Mouse (Mus musculus): ENCODE results near the gene Kat8. TPM values are rescaled to one million over a fixed set of nuclear protein-coding genes. Genes with fewer than 3 reads are reported as not detected.
"Not testable (repeated sequence)": the region's sequence is repeated elsewhere in the genome, so short reads cannot be mapped to it uniquely, and the experiment has no call there.

Kat8 gene
- total RNA-seq, 4 experiments from 2014 or later = 29.0 to 33.4 (median 31.1) TPM

- DNase-seq = no peak
Measured at GRCm38 (mm10) chr7:127932273-127933031, 20.1 kb downstream of the Kat8 start.

- DNase-seq = no peak
Measured at GRCm38 (mm10) chr7:127934075-127934474, 21.8 kb downstream of the Kat8 start.

- peak; percentile 94 for DNase-seq
Measured at GRCm38 (mm10) chr7:127935028-127935722, 22.9 kb downstream of the Kat8 start.

- peak; percentile 39 for DNase-seq
Measured at GRCm38 (mm10) chr7:127935748-127936159, 23.4 kb downstream of the Kat8 start.

GRCm38 (mm10) chr7:127936216-127936884, 24.0 kb downstream of the Kat8 start:
- DNase-seq = no peak

GRCm38 (mm10) chr7:127942097-127942496, 29.8 kb downstream of the Kat8 start:
- not testable (repeated sequence) for DNase-seq

GRCm38 (mm10) chr7:127944614-127945013, 32.3 kb downstream of the Kat8 start:
- DNase-seq = no peak

- no peak for DNase-seq
Measured at GRCm38 (mm10) chr7:127946470-127947023, 34.2 kb downstream of the Kat8 start, which contains the start of gene Prss36. Gene Prss36, minus strand, starts transcription at chr7:127946725.

- no peak for DNase-seq
Measured at GRCm38 (mm10) chr7:127952864-127953581, 40.7 kb downstream of the Kat8 start.

GRCm38 (mm10) chr7:127959364-127959763, 47.0 kb downstream of the Kat8 start:
- no peak for DNase-seq

- DNase-seq = peak; percentile 13
Measured at GRCm38 (mm10) chr7:127966371-127966918, 54.1 kb downstream of the Kat8 start.

- peak; percentile 90 for DNase-seq
Measured at GRCm38 (mm10) chr7:127967004-127967921, 54.9 kb downstream of the Kat8 start, which contains the start of gene Fus. Gene Fus, plus strand, starts transcription at chr7:127967457.

- DNase-seq = peak; percentile 73
Measured at GRCm38 (mm10) chr7:127967922-127968828, 55.9 kb downstream of the Kat8 start.

GRCm38 (mm10) chr7:127974413-127974930, 62.2 kb downstream of the Kat8 start:
- no peak for DNase-seq

Other genes with a start within 250 kb of the Kat8 start
- gene Bcl7c, start 203.6 kb upstream of the Kat8 start, total RNA-seq (2022) = 100 to 1,000 TPM in 2 of 4 experiments, 10 to 100 TPM in 2; 75.9 to 120 (median 98.1) TPM
- 1 to 10 TPM; 2.2 to 4.5 (median 2.7) TPM for gene Ctf1, start 199.8 kb upstream of the Kat8 start, total RNA-seq (2022)
- not detected for gene Ctf2, start 180.3 kb upstream of the Kat8 start, total RNA-seq (2022)
- gene Fbxl19, start 168.0 kb upstream of the Kat8 start, total RNA-seq (2022) = 10 to 100 TPM; 13.5 to 18.6 (median 16.5) TPM
- 10 to 100 TPM; 30.1 to 37.2 (median 35.0) TPM for gene Orai3, start 142.7 kb upstream of the Kat8 start, total RNA-seq (2022)
- gene Setd1a, start 135.8 kb upstream of the Kat8 start, total RNA-seq (2022) = 10 to 100 TPM; 39.6 to 54.6 (median 45.7) TPM
- gene Gm49388, start 126.9 kb upstream of the Kat8 start, total RNA-seq (2022) = 1 to 10 TPM; 4.2 to 8.9 (median 5.8) TPM
- gene Hsd3b7, start 111.9 kb upstream of the Kat8 start, total RNA-seq (2022) = 10 to 100 TPM; 33.8 to 44.9 (median 41.5) TPM
- 100 to 1,000 TPM in 3 of 4 experiments, 10 to 100 TPM in 1; 84.9 to 143 (median 113) TPM for gene Stx4a, start 88.2 kb upstream of the Kat8 start, total RNA-seq (2022)
- gene Stx1b, start 88.0 kb upstream of the Kat8 start, total RNA-seq (2022) = 1 to 10 TPM; 2.9 to 8.5 (median 6.3) TPM
- gene Zfp646, start 36.3 kb upstream of the Kat8 start, total RNA-seq (2022) = 10 to 100 TPM; 34.2 to 46.2 (median 40.2) TPM
- gene Zfp668, start 35.7 kb upstream of the Kat8 start, total RNA-seq (2022) = 10 to 100 TPM in 2 of 4 experiments, 1 to 10 TPM in 2; 8.0 to 15.1 (median 9.2) TPM
- gene Prss53, start 21.5 kb upstream of the Kat8 start, total RNA-seq (2022) = 1 to 10 TPM; 1.0 to 2.9 (median 1.6) TPM
- under 1 TPM in 1 of 4 experiments, not detected in 3; 0.38 TPM for gene Gm21974, start 17.1 kb upstream of the Kat8 start, total RNA-seq (2022)
- gene Vkorc1, start 16.9 kb upstream of the Kat8 start, total RNA-seq (2022) = 10 to 100 TPM; 69.6 to 94.3 (median 79.1) TPM
- 100 to 1,000 TPM; 108 to 147 (median 120) TPM for gene Bckdk, start 8.4 kb upstream of the Kat8 start, total RNA-seq (2022)
- under 1 TPM in 1 of 4 experiments, not detected in 3; 0.16 TPM for gene Prss8, start 17.6 kb downstream of the Kat8 start, total RNA-seq (2022)
- gene Prss36, start 34.2 kb downstream of the Kat8 start, total RNA-seq (2022) = 10 to 100 TPM in 2 of 4 experiments, 1 to 10 TPM in 2; 8.4 to 10.5 (median 9.6) TPM
- gene Fus, start 54.9 kb downstream of the Kat8 start, total RNA-seq (2022) = 100 to 1,000 TPM; 106 to 430 (median 307) TPM
- 1 to 10 TPM; 4.0 to 5.8 (median 4.5) TPM for gene Pycard, start 81.4 kb downstream of the Kat8 start, total RNA-seq (2022)
- gene Trim72, start 91.4 kb downstream of the Kat8 start, total RNA-seq (2022) = under 1 TPM in 3 of 4 experiments, not detected in 1; 0.12 to 0.31 (median 0.24) TPM
- 1 to 10 TPM; 5.6 to 6.9 (median 6.4) TPM for gene Itgam, start 150.1 kb downstream of the Kat8 start, total RNA-seq (2022)
- under 1 TPM in 1 of 4 experiments, not detected in 3; 0.11 TPM for gene Gm49368, start 150.2 kb downstream of the Kat8 start, total RNA-seq (2022)
- gene Itgax, start 217.0 kb downstream of the Kat8 start, total RNA-seq (2022) = 1 to 10 TPM; 1.6 to 9.6 (median 5.1) TPM
- under 1 TPM in 2 of 4 experiments, not detected in 2; 0.40 to 0.46 TPM for gene Itgad, start 241.9 kb downstream of the Kat8 start, total RNA-seq (2022)